Mouse (Mus musculus): ENCODE measurements at regions not wholly inside any gene's neighbourhood (a gene's known extent, or its start where the extent isn't known, plus 50 kb on each side); places are given as distances from the start of the nearest gene placed in this dataset.

DNA sequence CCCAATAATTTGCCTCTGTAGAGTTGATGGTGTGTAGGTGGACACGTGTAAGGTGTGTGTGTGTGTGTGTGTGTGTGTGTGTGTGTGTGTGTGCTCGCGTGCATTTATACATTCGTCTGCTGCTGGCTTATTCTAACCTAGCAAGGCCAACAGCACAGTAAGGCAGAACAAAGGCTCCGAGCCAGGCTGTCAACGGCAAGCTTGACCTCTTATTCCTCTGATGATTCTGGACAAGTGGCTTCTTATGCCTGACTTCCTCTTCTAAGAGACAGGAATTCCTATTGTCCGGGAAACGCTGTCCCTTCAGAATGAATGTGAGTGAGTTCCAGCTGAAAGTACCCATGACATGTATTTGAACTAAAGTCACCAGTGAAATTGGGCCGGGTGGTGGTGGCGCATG is 217.7 kb upstream of the Habp2 start:
- no peaks in the 10 kb centered on the region for H3K27me3 ChIP-seq (replicated peaks; ENCODE audit: insufficient read depth, low read length)
- ATAC-seq (no peak), DNase-seq (ENCODE audit: low spot score) (no peak)
- H3K9me3 ChIP-seq (ENCODE audit: low read length), result no peaks in the 10 kb centered on the region
- no peaks in the 10 kb centered on the region for H3K36me3 ChIP-seq (ENCODE audit: insufficient read depth, low read length)
- TF ChIP-seq CTCF (IDR thresholded peaks at IDR 0.05) (no peak), EP300 (IDR thresholded peaks at IDR 0.05) (no peak)
- no peaks in the 10 kb centered on the region for H3K4me1 ChIP-seq (ENCODE audit: insufficient read depth, low read depth, low read length)
- no peak overlapping the region for H3K27ac ChIP-seq (ENCODE audit: low read length)
- no peak overlapping the region for H3K4me2 ChIP-seq (replicated peaks; ENCODE audit: low read depth, low read length)
- WGBS, result 37% methylated on average over 10 of the region's 10 CpGs
- H3K4me3 ChIP-seq (ENCODE audit: low read depth, low read length), result no peak overlapping the region
- no peak overlapping the region for H3K9ac ChIP-seq (replicated peaks; ENCODE audit: low read depth)

DNA sequence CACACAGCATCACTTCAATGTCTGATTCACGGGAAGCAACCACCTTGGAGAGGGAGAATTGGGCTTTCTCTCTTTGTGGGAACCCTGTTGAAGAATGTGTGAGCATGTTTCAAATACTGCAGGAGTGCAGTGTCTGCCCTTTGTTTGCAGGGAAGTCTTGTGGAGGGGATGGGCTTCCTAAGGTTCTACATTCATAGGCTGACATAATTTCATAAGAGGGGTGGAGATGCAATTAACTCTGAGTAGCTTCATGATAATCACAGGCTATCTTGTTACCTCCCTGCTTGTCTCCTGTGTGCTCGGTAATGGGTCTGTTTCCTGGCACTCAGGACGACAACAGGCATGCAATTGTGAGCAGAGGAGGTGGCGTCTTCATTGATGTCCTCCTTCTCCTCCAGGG is 215.6 kb upstream of the Habp2 start:
- WGBS, result 68% methylated on average over 4 of the region's 4 CpGs
- Histone ChIP-seq H3K27me3 (replicated peaks; ENCODE audit: insufficient read depth, low read length) (no peaks in the 10 kb centered on the region), H3K4me1 (ENCODE audit: insufficient read depth, low read depth, low read length) (no peaks in the 10 kb centered on the region), H3K4me2 (replicated peaks; ENCODE audit: low read depth, low read length) (no peak overlapping the region), H3K4me3 (ENCODE audit: low read depth, low read length) (no peak overlapping the region), H3K9ac (replicated peaks; ENCODE audit: low read depth) (no peak overlapping the region), H3K36me3 (ENCODE audit: insufficient read depth, low read length) (no peaks in the 10 kb centered on the region), H3K9me3 (ENCODE audit: low read length) (no peaks in the 10 kb centered on the region), H3K27ac (ENCODE audit: low read length) (no peak overlapping the region)
- TF ChIP-seq EP300 (IDR thresholded peaks at IDR 0.05) (no peak), CTCF (IDR thresholded peaks at IDR 0.05) (no peak)
- no peak for ATAC-seq
- no peak for DNase-seq (ENCODE audit: low spot score)

DNA sequence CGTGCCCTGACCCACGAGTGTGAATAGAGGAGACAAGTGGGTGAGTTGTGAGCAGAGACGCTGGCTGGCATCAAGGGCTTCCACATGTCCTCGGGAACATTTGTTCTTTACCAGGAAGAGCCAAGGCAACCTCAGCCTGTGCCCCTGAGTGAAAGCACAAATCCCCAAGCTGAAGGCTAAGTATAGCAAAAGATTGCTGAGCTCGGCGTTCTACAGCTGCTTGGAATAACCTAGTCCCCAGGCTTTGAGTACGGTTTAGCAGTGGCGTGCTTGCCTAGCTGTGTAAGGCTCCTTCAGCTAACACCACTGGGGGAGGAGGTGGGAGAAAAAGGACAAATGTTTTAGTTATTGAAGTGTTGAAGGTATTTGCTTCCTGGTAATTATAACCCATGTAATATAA is 210.8 kb upstream of the Habp2 start:
- Histone ChIP-seq H3K4me2 (replicated peaks; ENCODE audit: low read depth, low read length) (no peak overlapping the region), H3K27me3 (replicated peaks; ENCODE audit: insufficient read depth, low read length) (no peaks in the 10 kb centered on the region), H3K4me1 (ENCODE audit: insufficient read depth, low read depth, low read length) (no peaks in the 10 kb centered on the region), H3K36me3 (ENCODE audit: insufficient read depth, low read length) (no peaks in the 10 kb centered on the region), H3K9ac (replicated peaks; ENCODE audit: low read depth) (no peak overlapping the region), H3K27ac (ENCODE audit: low read length) (no peak overlapping the region), H3K9me3 (ENCODE audit: low read length) (no peaks in the 10 kb centered on the region), H3K4me3 (ENCODE audit: low read depth, low read length) (no peak overlapping the region)
- no peak for ATAC-seq
- no peak for TF ChIP-seq EP300 (IDR thresholded peaks at IDR 0.05)
- TF ChIP-seq CTCF (IDR thresholded peaks at IDR 0.05), result no peak
- no peak for DNase-seq (ENCODE audit: low spot score)
- WGBS, result 80% methylated on average over 8 of the region's 8 CpGs

DNA sequence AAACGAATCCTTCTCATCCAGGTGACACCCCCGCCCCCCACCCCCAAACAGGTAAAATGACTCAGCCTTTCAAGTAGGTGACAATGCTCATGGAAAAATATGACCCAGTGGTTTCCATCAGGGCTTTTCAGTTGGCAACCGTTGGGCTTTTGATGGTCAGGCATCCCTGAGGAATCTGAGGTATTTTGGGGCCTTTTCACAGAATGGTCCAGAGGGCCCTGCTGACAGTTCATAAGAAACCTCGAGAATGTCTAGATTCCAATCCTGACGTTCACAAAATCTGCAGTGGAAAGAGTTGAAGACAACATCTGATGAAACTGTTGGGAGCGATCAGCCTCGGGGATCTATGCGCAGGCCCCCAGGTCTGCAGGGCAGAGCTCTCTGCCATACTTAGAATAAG is 209.4 kb upstream of the Habp2 start:
- Histone ChIP-seq H3K4me3 (ENCODE audit: low read depth, low read length) (no peak overlapping the region), H3K9ac (replicated peaks; ENCODE audit: low read depth) (no peak overlapping the region), H3K9me3 (ENCODE audit: low read length) (no peaks in the 10 kb centered on the region), H3K4me2 (replicated peaks; ENCODE audit: low read depth, low read length) (no peak overlapping the region), H3K36me3 (ENCODE audit: insufficient read depth, low read length) (no peaks in the 10 kb centered on the region), H3K27me3 (replicated peaks; ENCODE audit: insufficient read depth, low read length) (no peaks in the 10 kb centered on the region), H3K4me1 (ENCODE audit: insufficient read depth, low read depth, low read length) (no peaks in the 10 kb centered on the region), H3K27ac (ENCODE audit: low read length) (no peak overlapping the region)
- no peak for DNase-seq (ENCODE audit: low spot score)
- ATAC-seq, result no peak
- 72% methylated on average over 8 of the region's 8 CpGs for WGBS
- no peak for TF ChIP-seq EP300 (IDR thresholded peaks at IDR 0.05)
- TF ChIP-seq CTCF (IDR thresholded peaks at IDR 0.05), result no peak

DNA sequence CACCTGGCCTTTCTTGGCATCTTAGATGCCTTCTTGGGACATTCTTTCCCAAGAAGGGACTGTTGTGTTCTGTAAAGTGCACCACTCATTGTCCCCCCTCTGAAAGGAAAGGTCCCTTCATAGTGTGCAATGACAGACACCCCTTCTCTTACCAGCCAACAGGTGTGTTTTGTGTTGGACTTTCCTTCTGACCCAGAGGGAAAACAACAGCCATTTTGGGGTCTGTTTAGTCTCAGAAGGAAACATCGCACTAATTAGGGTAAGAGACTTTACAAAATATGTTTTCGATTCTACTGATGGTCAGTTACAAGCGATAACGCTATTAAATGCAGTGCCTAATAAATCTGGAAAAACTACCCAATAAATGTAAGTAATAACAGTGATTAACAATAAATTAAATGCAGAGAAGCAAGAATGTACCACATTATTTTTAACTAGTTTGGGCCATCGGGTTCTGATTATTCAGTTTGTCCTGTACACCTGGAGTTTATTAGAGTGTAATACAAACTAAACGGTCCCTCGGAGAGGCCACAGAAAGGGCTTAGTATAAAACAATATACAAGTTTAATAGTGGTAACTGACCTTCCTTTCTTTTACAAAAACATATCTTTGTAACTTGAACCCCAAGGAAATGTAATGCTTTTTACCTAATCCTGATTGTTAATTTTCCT is 200.4 kb upstream of the Habp2 start:
- no peaks in the 10 kb centered on the region for H3K36me3 ChIP-seq (ENCODE audit: insufficient read depth, low read length)
- H3K4me1 ChIP-seq (ENCODE audit: insufficient read depth, low read depth, low read length), result no peaks in the 10 kb centered on the region
- ATAC-seq (no peak), DNase-seq (ENCODE audit: low spot score) (no peak)
- H3K9ac ChIP-seq (replicated peaks; ENCODE audit: low read depth), result no peak overlapping the region
- no peaks in the 10 kb centered on the region for H3K27me3 ChIP-seq (replicated peaks; ENCODE audit: insufficient read depth, low read length)
- H3K27ac ChIP-seq (ENCODE audit: low read length), result no peak overlapping the region
- 84% methylated on average over 7 of the region's 7 CpGs for WGBS
- TF ChIP-seq CTCF (IDR thresholded peaks at IDR 0.05), result no peak
- TF ChIP-seq EP300 (IDR thresholded peaks at IDR 0.05), result no peak
- H3K4me3 ChIP-seq (ENCODE audit: low read depth, low read length), result no peak overlapping the region
- H3K4me2 ChIP-seq (replicated peaks; ENCODE audit: low read depth, low read length), result no peak overlapping the region
- no peaks in the 10 kb centered on the region for H3K9me3 ChIP-seq (ENCODE audit: low read length)

DNA sequence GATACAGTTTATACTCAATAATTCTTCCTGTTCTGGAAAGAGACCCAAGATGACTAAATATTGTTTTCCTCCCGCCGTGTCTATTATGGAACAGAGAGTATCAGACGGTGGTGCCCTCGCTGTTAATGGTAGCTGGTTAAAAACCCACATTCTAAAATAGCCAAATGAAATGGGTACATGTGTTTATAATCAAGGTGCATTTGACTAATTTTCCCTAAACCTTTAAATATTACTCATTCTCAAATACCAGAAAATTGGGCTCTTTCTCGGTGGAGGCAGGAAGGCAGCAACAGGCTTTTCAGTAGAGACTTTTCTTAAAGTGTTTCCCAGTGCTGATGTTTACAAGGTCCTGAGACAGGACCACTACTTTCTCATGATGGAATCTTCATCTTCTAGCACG is 199.8 kb upstream of the Habp2 start:
- no peak for TF ChIP-seq EP300 (IDR thresholded peaks at IDR 0.05)
- TF ChIP-seq CTCF (IDR thresholded peaks at IDR 0.05), result no peak
- WGBS, result 73% methylated on average over 6 of the region's 6 CpGs
- H3K36me3 ChIP-seq (ENCODE audit: insufficient read depth, low read length), result no peaks in the 10 kb centered on the region
- H3K9ac ChIP-seq (replicated peaks; ENCODE audit: low read depth), result no peak overlapping the region
- DNase-seq (ENCODE audit: low spot score) (no peak), ATAC-seq (no peak)
- H3K27me3 ChIP-seq (replicated peaks; ENCODE audit: insufficient read depth, low read length), result no peaks in the 10 kb centered on the region
- no peak overlapping the region for H3K4me3 ChIP-seq (ENCODE audit: low read depth, low read length)
- H3K4me2 ChIP-seq (replicated peaks; ENCODE audit: low read depth, low read length), result no peak overlapping the region
- H3K27ac ChIP-seq (ENCODE audit: low read length), result no peak overlapping the region
- H3K9me3 ChIP-seq (ENCODE audit: low read length), result no peaks in the 10 kb centered on the region
- H3K4me1 ChIP-seq (ENCODE audit: insufficient read depth, low read depth, low read length), result no peaks in the 10 kb centered on the region
